Mouse (Mus musculus) heart, postnatal 0 days (tissue): ENCODE measurements at regions not wholly inside any gene's neighbourhood (a gene's known extent, or its start where the extent isn't known, plus 50 kb on each side); places are given as distances from the start of the nearest gene placed in this dataset.

Source experiments
- ATAC-seq: fragments of 200-750 bp; cut with Nextera tagmentation; 2 replicates; pipeline ENCODE4 v1.8.0; 2017; ENCODE audit warnings: low read depth, moderate number of reproducible peaks, moderate library complexity; ENCODE audit not compliant: insufficient read depth
- DNase-seq: peaks from one replicate; pipeline ENCODE4 v3.0.0-alpha.2; 2016; ENCODE audit warnings: low spot score
- H3K27ac ChIP-seq: fragments of 300-500 bp; sonication (generic); 2 replicates; pipeline ENCODE4 v1.5.1; 2014; ENCODE audit warnings: low read depth, mild to moderate bottlenecking
- H3K27me3 ChIP-seq: fragments of 300-500 bp; sonication (generic); 2 replicates; pipeline ENCODE4 v1.6.1; 2014; ENCODE audit warnings: low read length, mixed read lengths; ENCODE audit not compliant: control insufficient read depth, insufficient read depth
- H3K36me3 ChIP-seq: fragments of 300-500 bp; sonication (generic); replicated peaks from 2 replicates; pipeline ENCODE4 v1.6.1; 2014; ENCODE audit warnings: low read length, mixed read lengths; ENCODE audit not compliant: control insufficient read depth, insufficient read depth
- H3K4me1 ChIP-seq: fragments of 300-500 bp; sonication (generic); 2 replicates; pipeline ENCODE4 v1.6.1; 2014; ENCODE audit warnings: antibody characterized with exemption; ENCODE audit not compliant: control insufficient read depth, insufficient read depth
- H3K4me2 ChIP-seq: fragments of 300-500 bp; sonication (generic); 2 replicates; pipeline ENCODE4 v1.6.1; 2014; ENCODE audit warnings: low read depth, mild to moderate bottlenecking, low read length, moderate library complexity
- H3K4me3 ChIP-seq: fragments of 300-500 bp; sonication (generic); 2 replicates; pipeline ENCODE4 v1.5.1; 2014; ENCODE audit warnings: low read depth, low read length
- H3K9ac ChIP-seq: fragments of 300-500 bp; sonication (generic); replicated peaks from 2 replicates; pipeline ENCODE4 v1.6.1; 2014; ENCODE audit warnings: low read depth, low read length, mixed read lengths
- H3K9me3 ChIP-seq: fragments of 300-500 bp; sonication (generic); replicated peaks from 2 replicates; pipeline ENCODE4 v1.6.1; 2016; ENCODE audit warnings: low read length; ENCODE audit not compliant: control insufficient read depth
- CTCF ChIP-seq: IDR thresholded peaks from 2 replicates; pipeline ENCODE4 v1.5.1; 2016; ENCODE audit warnings: antibody characterized with exemption, control low read depth, low read depth
- EP300 ChIP-seq: IDR thresholded peaks from 2 replicates; pipeline ENCODE4 v1.6.1; 2016; ENCODE audit warnings: antibody characterized with exemption, low read depth
- WGBS: fragments of 180-500 bp; shearing (Covaris S2); extraction: QIAGEN DNeasy Blood & Tissue Kit; methylation state at CpG from one replicate; pipeline ENCODE4 v1.1.7; 2014; 5-methylcytosine and 5-hydroxymethylcytosine counted together

GRCm38 (mm10) chr13:98424000-98424399, 67.8 kb downstream of the Gm10320 start:
- Histone ChIP-seq H3K36me3 (no peaks in the 10 kb centered on the region), H3K4me3 (no peak overlapping the region), H3K9ac (no peak overlapping the region), H3K9me3 (no peaks in the 10 kb centered on the region), H3K27me3 (peaks cover 7% of the 10 kb centered on the region; the same call in 1 of the 2 replicates), H3K4me2 (no peak overlapping the region), H3K27ac (no peak overlapping the region), H3K4me1 (no peaks in the 10 kb centered on the region)
- TF ChIP-seq EP300 (no peak), CTCF (no peak)
- WGBS: 67% methylated on average over 12 of the region's 12 CpGs
- no peak for ATAC-seq
- no peak for DNase-seq

- no peaks in the 10 kb centered on the region for H3K36me3 ChIP-seq
- TF ChIP-seq CTCF (no peak), EP300 (no peak)
- H3K9me3 ChIP-seq: no peaks in the 10 kb centered on the region
- 61% methylated on average over 15 of the region's 15 CpGs for WGBS
- no peak overlapping the region for H3K9ac ChIP-seq
- H3K27ac ChIP-seq: no peak overlapping the region
- H3K27me3 ChIP-seq: no peaks in the 10 kb centered on the region
- H3K4me3 ChIP-seq: no peak overlapping the region
- no peaks in the 10 kb centered on the region for H3K4me1 ChIP-seq
- H3K4me2 ChIP-seq: no peak overlapping the region
- ATAC-seq (no peak), DNase-seq (no peak)
These were observed 66.5 kb downstream of the Foxd1 start for GRCm38 (mm10) chr13:98420419-98421043.

- ATAC-seq: no peak
These were observed 63.7 kb downstream of the Foxd1 start for GRCm38 (mm10) chr13:98417736-98418135.

GRCm38 (mm10) chr13:98416457-98416856, 62.4 kb downstream of the Foxd1 start:
- no peak for TF ChIP-seq CTCF
- no peak for TF ChIP-seq EP300
- Histone ChIP-seq H3K9ac (no peak overlapping the region), H3K36me3 (no peaks in the 10 kb centered on the region), H3K27me3 (0 out of 2 replicates have a peak, but pooled peaks cover under 1% of the 10 kb centered on the region), H3K27ac (no peak overlapping the region), H3K4me2 (no peak overlapping the region), H3K4me1 (peaks cover 4% of the 10 kb centered on the region), H3K9me3 (no peaks in the 10 kb centered on the region), H3K4me3 (no peak overlapping the region)
- ATAC-seq: no peak
- no peak for DNase-seq
- WGBS: 71% methylated on average over 6 of the region's 6 CpGs

More at GRCm38 (mm10) chr13:98417736-98418135, 63.7 kb downstream of the Foxd1 start:
- Histone ChIP-seq H3K36me3 (no peaks in the 10 kb centered on the region), H3K27ac (no peak overlapping the region), H3K4me2 (no peak overlapping the region), H3K4me3 (no peak overlapping the region), H3K27me3 (no peaks in the 10 kb centered on the region), H3K4me1 (peaks cover 4% of the 10 kb centered on the region), H3K9me3 (no peaks in the 10 kb centered on the region), H3K9ac (no peak overlapping the region)
- DNase-seq: no peak
- no peak for TF ChIP-seq CTCF
- no peak for TF ChIP-seq EP300
- 87% methylated on average over 4 of the region's 4 CpGs for WGBS

GRCm38 (mm10) chr13:98414851-98415250, 60.8 kb downstream of the Foxd1 start:
- Histone ChIP-seq H3K27me3 (0 out of 2 replicates have a peak, but pooled peaks cover 5% of the 10 kb centered on the region), H3K4me2 (no peak overlapping the region), H3K4me1 (peaks cover 4% of the 10 kb centered on the region), H3K36me3 (no peaks in the 10 kb centered on the region), H3K27ac (no peak overlapping the region), H3K9me3 (no peaks in the 10 kb centered on the region), H3K9ac (no peak overlapping the region), H3K4me3 (no peak overlapping the region)
- DNase-seq (peak; percentile 18), ATAC-seq (no peak)
- 15% methylated on average over 3 of the region's 3 CpGs for WGBS
- TF ChIP-seq EP300: no peak
- TF ChIP-seq CTCF: no peak

- 67% methylated on average over 4 of the region's 4 CpGs for WGBS
- no peaks in the 10 kb centered on the region for H3K36me3 ChIP-seq
- DNase-seq: no peak
These were observed 59.2 kb downstream of the Foxd1 start for GRCm38 (mm10) chr13:98413233-98413632.

More at GRCm38 (mm10) chr13:98413233-98413632, 59.2 kb downstream of the Foxd1 start:
- no peak for TF ChIP-seq EP300
- no peak for TF ChIP-seq CTCF
- H3K27me3 ChIP-seq: 0 out of 2 replicates have a peak, but pooled peaks cover 6% of the 10 kb centered on the region
- ATAC-seq: no peak
- H3K9me3 ChIP-seq: no peaks in the 10 kb centered on the region
- no peak overlapping the region for H3K4me3 ChIP-seq
- H3K4me2 ChIP-seq: no peak overlapping the region
- H3K9ac ChIP-seq: no peak overlapping the region
- H3K27ac ChIP-seq: no peak overlapping the region
- H3K4me1 ChIP-seq: peaks cover 4% of the 10 kb centered on the region
